Mouse (Mus musculus): ENCODE data around the gene Txnrd1. TPM values are rescaled to one million over a fixed set of nuclear protein-coding genes. Genes with fewer than 3 reads are reported as not detected.

Gene Txnrd1
- polyA plus RNA-seq, 1 experiment from 2014 or later: 170 TPM

GRCm38 (mm10) chr10:82849686-82850353 lies 16.1 kb downstream of the Txnrd1 start:
- Histone ChIP-seq H3K27me3 (ENCODE audit: control insufficient read depth, insufficient read depth, low read length) (no peaks in the 10 kb centered on the region), H3K27ac (replicated peaks; ENCODE audit: low read depth, low read length) (no peak overlapping the region), H3K4me3 (ENCODE audit: low read depth, low read length) (no peak overlapping the region), H3K4me1 (ENCODE audit: control insufficient read depth, insufficient read depth, low read length) (no peaks in the 10 kb centered on the region), H3K4me2 (ENCODE audit: low read depth, severe bottlenecking) (no peak overlapping the region), H3K9me3 (ENCODE audit: control insufficient read depth, low read length) (no peaks in the 10 kb centered on the region), H3K9ac (ENCODE audit: low read length) (no peak overlapping the region), H3K36me3 (ENCODE audit: control insufficient read depth, insufficient read depth, low read length) (no peaks in the 10 kb centered on the region)
- 24% methylated on average over 16 of the region's 16 CpGs for WGBS
- ATAC-seq (ENCODE audit: insufficient number of reproducible peaks, low FRiP score, low TSS enrichment, low read depth) (peak; percentile 54; the same call in 1 of the 2 replicates), DNase-seq (ENCODE audit: low spot score) (peak; percentile 42)

GRCm38 (mm10) chr10:82850354-82850752 lies 16.6 kb downstream of the Txnrd1 start:
- H3K4me2 ChIP-seq (ENCODE audit: low read depth, severe bottlenecking): no peak overlapping the region
- no peaks in the 10 kb centered on the region for H3K36me3 ChIP-seq (ENCODE audit: control insufficient read depth, insufficient read depth, low read length)
- no peak overlapping the region for H3K4me3 ChIP-seq (ENCODE audit: low read depth, low read length)
- WGBS: 82% methylated on average over 5 of the region's 5 CpGs
- no peaks in the 10 kb centered on the region for H3K27me3 ChIP-seq (ENCODE audit: control insufficient read depth, insufficient read depth, low read length)
- no peak overlapping the region for H3K27ac ChIP-seq (replicated peaks; ENCODE audit: low read depth, low read length)
- no peak for ATAC-seq (ENCODE audit: insufficient number of reproducible peaks, low FRiP score, low TSS enrichment, low read depth)
- no peaks in the 10 kb centered on the region for H3K4me1 ChIP-seq (ENCODE audit: control insufficient read depth, insufficient read depth, low read length)
- DNase-seq (ENCODE audit: low spot score): no peak
- no peak overlapping the region for H3K9ac ChIP-seq (ENCODE audit: low read length)
- no peaks in the 10 kb centered on the region for H3K9me3 ChIP-seq (ENCODE audit: control insufficient read depth, low read length)

- H3K9me3 ChIP-seq (ENCODE audit: control insufficient read depth, low read length): no peaks in the 10 kb centered on the region
- H3K9ac ChIP-seq (ENCODE audit: low read length): no peak overlapping the region
- no peak for DNase-seq (ENCODE audit: low spot score)
- H3K4me3 ChIP-seq (ENCODE audit: low read depth, low read length): no peak overlapping the region
- no peak overlapping the region for H3K4me2 ChIP-seq (ENCODE audit: low read depth, severe bottlenecking)
- H3K36me3 ChIP-seq (ENCODE audit: control insufficient read depth, insufficient read depth, low read length): no peaks in the 10 kb centered on the region
- H3K27me3 ChIP-seq (ENCODE audit: control insufficient read depth, insufficient read depth, low read length): no peaks in the 10 kb centered on the region
- no peaks in the 10 kb centered on the region for H3K4me1 ChIP-seq (ENCODE audit: control insufficient read depth, insufficient read depth, low read length)
- WGBS: 89% methylated on average over 6 of the region's 6 CpGs
- no peak overlapping the region for H3K27ac ChIP-seq (replicated peaks; ENCODE audit: low read depth, low read length)
- no peak for ATAC-seq (ENCODE audit: insufficient number of reproducible peaks, low FRiP score, low TSS enrichment, low read depth)
Observed at GRCm38 (mm10) chr10:82851751-82852150, 18.0 kb downstream of the Txnrd1 start.

GRCm38 (mm10) chr10:82858032-82858680 lies 24.4 kb downstream of the Txnrd1 start:
- ATAC-seq (ENCODE audit: insufficient number of reproducible peaks, low FRiP score, low TSS enrichment, low read depth) (no peak), DNase-seq (ENCODE audit: low spot score) (no peak)
- H3K4me2 ChIP-seq (ENCODE audit: low read depth, severe bottlenecking): no peak overlapping the region; the same call in 1 of the 2 replicates
- H3K27me3 ChIP-seq (ENCODE audit: control insufficient read depth, insufficient read depth, low read length): no peaks in the 10 kb centered on the region
- no peaks in the 10 kb centered on the region for H3K9me3 ChIP-seq (ENCODE audit: control insufficient read depth, low read length)
- H3K27ac ChIP-seq (replicated peaks; ENCODE audit: low read depth, low read length): no peak overlapping the region
- no peak overlapping the region for H3K4me3 ChIP-seq (ENCODE audit: low read depth, low read length)
- H3K4me1 ChIP-seq (ENCODE audit: control insufficient read depth, insufficient read depth, low read length): 0 out of 2 replicates have a peak, but pooled peaks cover 3% of the 10 kb centered on the region
- H3K36me3 ChIP-seq (ENCODE audit: control insufficient read depth, insufficient read depth, low read length): peaks cover 2% of the 10 kb centered on the region; the same call in 1 of the 2 replicates
- WGBS: 53% methylated on average over 10 of the region's 10 CpGs
- H3K9ac ChIP-seq (ENCODE audit: low read length): no peak overlapping the region

- Histone ChIP-seq H3K36me3 (ENCODE audit: control insufficient read depth, insufficient read depth, low read length) (peaks cover 5% of the 10 kb centered on the region), H3K9me3 (ENCODE audit: control insufficient read depth, low read length) (no peaks in the 10 kb centered on the region), H3K27ac (replicated peaks; ENCODE audit: low read depth, low read length) (peak overlapping the region; percentile 62), H3K4me3 (ENCODE audit: low read depth, low read length) (peak overlapping the region; percentile 75), H3K9ac (ENCODE audit: low read length) (peak overlapping the region; percentile 73), H3K27me3 (ENCODE audit: control insufficient read depth, insufficient read depth, low read length) (no peaks in the 10 kb centered on the region), H3K4me1 (ENCODE audit: control insufficient read depth, insufficient read depth, low read length) (0 out of 2 replicates have a peak, but pooled peaks cover 3% of the 10 kb centered on the region), H3K4me2 (ENCODE audit: low read depth, severe bottlenecking) (peak overlapping the region; percentile 57)
- ATAC-seq (ENCODE audit: insufficient number of reproducible peaks, low FRiP score, low TSS enrichment, low read depth) (peak; percentile 73), DNase-seq (ENCODE audit: low spot score) (peak; percentile 87)
- under 1% methylated on average over 49 of the region's 49 CpGs for WGBS
Observed at GRCm38 (mm10) chr10:82858691-82859532, 25.2 kb downstream of the Txnrd1 start.

- H3K4me1 ChIP-seq (ENCODE audit: control insufficient read depth, insufficient read depth, low read length): 0 out of 2 replicates have a peak, but pooled peaks cover 3% of the 10 kb centered on the region
- H3K9me3 ChIP-seq (ENCODE audit: control insufficient read depth, low read length): no peaks in the 10 kb centered on the region
- DNase-seq (ENCODE audit: low spot score) (peak; percentile 69), ATAC-seq (ENCODE audit: insufficient number of reproducible peaks, low FRiP score, low TSS enrichment, low read depth) (peak; percentile 38; the same call in 1 of the 2 replicates)
- WGBS: under 1% methylated on average over 8 of the region's 8 CpGs
- peaks cover 10% of the 10 kb centered on the region for H3K36me3 ChIP-seq (ENCODE audit: control insufficient read depth, insufficient read depth, low read length)
- H3K4me3 ChIP-seq (ENCODE audit: low read depth, low read length): peak overlapping the region; percentile 75
- H3K27me3 ChIP-seq (ENCODE audit: control insufficient read depth, insufficient read depth, low read length): no peaks in the 10 kb centered on the region
- H3K4me2 ChIP-seq (ENCODE audit: low read depth, severe bottlenecking): peak overlapping the region; percentile 57
- H3K9ac ChIP-seq (ENCODE audit: low read length): peak overlapping the region; percentile 73
- peak overlapping the region; percentile 62 for H3K27ac ChIP-seq (replicated peaks; ENCODE audit: low read depth, low read length)
Observed at GRCm38 (mm10) chr10:82859533-82859915, 25.8 kb downstream of the Txnrd1 start.

GRCm38 (mm10) chr10:82860181-82860928 lies 26.6 kb downstream of the Txnrd1 start:
- DNase-seq (ENCODE audit: low spot score): peak; percentile 82
- peak; percentile 61 for ATAC-seq (ENCODE audit: insufficient number of reproducible peaks, low FRiP score, low TSS enrichment, low read depth)
- Histone ChIP-seq H3K4me1 (ENCODE audit: control insufficient read depth, insufficient read depth, low read length) (0 out of 2 replicates have a peak, but pooled peaks cover 3% of the 10 kb centered on the region), H3K36me3 (ENCODE audit: control insufficient read depth, insufficient read depth, low read length) (peaks cover 10% of the 10 kb centered on the region), H3K27ac (replicated peaks; ENCODE audit: low read depth, low read length) (peak overlapping the region; percentile 96), H3K27me3 (ENCODE audit: control insufficient read depth, insufficient read depth, low read length) (no peaks in the 10 kb centered on the region), H3K9ac (ENCODE audit: low read length) (peak overlapping the region; percentile 81), H3K9me3 (ENCODE audit: control insufficient read depth, low read length) (no peaks in the 10 kb centered on the region), H3K4me2 (ENCODE audit: low read depth, severe bottlenecking) (peak overlapping the region; percentile 57), H3K4me3 (ENCODE audit: low read depth, low read length) (peak overlapping the region; percentile 75)
- under 1% methylated on average over 50 of the region's 50 CpGs for WGBS
